Mouse (Mus musculus): ENCODE results near the gene Slc28a1. TPM values are rescaled to one million over a fixed set of nuclear protein-coding genes. Genes with fewer than 3 reads are reported as not detected.

Slc28a1 gene
- polyA plus RNA-seq (2012), result not detected in 2 replicates

DNA sequence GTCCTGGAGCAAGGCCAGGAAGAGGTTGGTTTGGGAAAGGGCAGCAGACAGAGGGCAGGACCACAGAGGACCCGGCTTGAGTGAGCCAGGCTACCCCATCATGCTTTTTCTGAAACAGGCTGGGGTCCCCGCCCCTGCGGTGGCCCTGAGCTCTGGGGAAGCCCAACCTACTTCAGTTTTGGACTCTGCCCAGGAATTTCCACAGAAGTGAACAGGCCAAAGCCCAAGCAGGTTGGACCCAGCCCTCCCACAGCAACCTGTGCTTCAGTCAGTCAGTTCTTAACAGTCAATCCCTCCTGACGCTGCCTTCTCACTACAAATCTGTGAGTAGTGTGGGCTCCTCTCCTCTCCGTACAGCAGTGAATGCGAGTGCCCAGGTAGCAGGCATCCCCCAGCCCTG, at the start of gene Slc28a1:
Gene Slc28a1 (plus strand): TSS at position 245 of the 400 bp plus-strand sequence.
- no peak for TF ChIP-seq GATA1 (IDR thresholded peaks at IDR 0.05; ENCODE audit: low read length)

DNA sequence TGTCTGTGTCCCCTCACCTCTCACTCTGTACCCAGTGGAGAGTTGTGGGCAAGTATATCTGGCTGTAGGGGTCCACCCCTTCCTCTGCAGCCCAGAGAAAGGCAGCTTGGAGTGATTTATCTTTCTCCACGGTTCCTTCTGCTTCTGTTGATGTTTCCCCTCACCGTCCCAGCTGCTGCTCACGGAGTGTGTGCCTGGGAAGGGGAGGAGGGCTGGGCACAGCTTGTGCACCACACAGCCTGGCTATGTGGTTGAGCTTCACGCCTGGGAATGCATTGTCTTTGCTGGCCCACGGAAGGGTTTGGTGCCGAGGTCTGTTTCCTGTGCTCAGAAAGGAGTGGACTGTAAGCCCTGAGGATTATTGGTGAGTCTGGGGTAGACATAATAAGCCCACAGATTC, 47.9 kb upstream of the Slc28a1 start:
- no peak for TF ChIP-seq GATA1 (IDR thresholded peaks at IDR 0.05; ENCODE audit: low read length)

DNA sequence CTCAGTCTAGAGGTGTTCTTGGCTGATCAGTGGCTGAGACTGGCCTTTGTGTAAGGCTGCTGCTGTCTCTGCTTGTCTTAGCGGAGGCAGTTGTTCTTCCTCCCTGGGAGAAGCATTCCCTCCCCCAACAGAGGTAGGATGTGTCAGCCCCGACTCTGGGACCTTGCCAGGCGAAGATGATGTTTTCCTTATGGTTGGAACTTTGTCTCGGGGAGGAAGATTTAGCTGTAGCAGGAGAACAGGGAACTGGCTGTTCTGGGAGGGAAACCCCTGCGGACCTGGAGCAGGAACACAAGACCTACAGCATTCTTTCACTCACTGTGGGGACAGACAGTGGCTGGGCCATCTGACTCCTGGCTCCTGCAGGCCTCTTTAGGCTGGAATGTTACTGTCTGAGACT, 42.1 kb upstream of the Slc28a1 start:
- TF ChIP-seq GATA1 (IDR thresholded peaks at IDR 0.05; ENCODE audit: low read length), result no peak

DNA sequence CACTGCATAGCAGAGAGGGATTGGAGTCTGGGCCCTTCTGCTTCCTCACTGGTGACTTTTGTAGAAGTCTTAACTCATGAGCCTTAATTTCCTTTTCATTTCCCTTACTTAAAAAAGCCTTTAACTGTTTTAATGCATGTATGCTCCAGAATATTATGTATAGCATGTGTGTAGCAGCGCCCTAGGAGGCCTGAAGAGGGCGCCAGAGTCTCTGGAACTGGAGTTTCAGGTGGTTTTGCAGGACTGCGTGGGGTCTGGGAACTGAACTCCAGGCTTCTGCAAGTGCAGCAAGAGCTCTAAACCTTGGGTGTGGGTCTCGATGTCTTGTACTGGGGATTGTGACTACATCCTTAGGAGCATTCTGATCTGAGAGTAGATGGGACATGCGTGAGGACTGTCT, 41.3 kb upstream of the Slc28a1 start:
- no peak for TF ChIP-seq GATA1 (IDR thresholded peaks at IDR 0.05; ENCODE audit: low read length)

DNA sequence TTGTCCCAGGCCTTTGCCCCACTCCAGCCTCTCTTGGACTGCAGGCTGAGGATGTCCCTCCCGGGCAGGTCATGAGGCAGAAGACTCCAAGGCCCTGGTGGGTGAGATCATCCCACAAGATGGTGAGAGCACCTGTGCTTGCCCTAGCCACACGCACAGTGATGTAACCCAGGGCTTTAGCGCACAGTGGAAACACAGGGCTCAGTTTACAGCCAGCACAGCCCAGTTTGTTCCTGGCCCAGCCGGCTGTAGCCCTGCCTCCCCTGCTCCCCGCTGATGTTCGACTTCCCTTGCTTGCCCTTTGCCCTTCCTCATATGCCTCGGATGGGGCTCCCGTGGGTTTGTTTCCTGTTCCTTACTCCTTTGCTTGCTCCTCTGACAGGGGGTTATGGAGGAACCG, 40.1 kb upstream of the Slc28a1 start:
- no peak for TF ChIP-seq GATA1 (IDR thresholded peaks at IDR 0.05; ENCODE audit: low read length)

DNA sequence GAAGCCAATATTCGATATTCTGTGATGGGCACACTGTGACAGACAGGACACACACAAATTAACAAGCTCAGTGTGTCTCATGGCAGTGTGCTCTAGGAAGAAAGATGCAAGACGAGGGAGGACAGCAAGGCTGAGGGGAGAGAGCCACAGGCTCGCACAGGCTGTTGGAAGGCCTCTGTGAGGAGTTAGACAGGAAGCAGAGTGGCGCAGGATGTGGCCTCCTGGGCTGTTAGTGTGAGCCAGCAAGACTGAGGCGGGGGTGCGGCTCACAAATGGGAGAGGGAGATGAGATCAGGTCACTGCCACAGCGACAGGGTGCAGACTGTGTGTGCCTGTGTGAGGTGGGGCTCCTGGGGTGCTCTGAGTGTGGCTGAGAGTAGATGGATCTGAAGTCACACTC, 39.3 kb upstream of the Slc28a1 start:
- TF ChIP-seq GATA1 (IDR thresholded peaks at IDR 0.05; ENCODE audit: low read length), result no peak

DNA sequence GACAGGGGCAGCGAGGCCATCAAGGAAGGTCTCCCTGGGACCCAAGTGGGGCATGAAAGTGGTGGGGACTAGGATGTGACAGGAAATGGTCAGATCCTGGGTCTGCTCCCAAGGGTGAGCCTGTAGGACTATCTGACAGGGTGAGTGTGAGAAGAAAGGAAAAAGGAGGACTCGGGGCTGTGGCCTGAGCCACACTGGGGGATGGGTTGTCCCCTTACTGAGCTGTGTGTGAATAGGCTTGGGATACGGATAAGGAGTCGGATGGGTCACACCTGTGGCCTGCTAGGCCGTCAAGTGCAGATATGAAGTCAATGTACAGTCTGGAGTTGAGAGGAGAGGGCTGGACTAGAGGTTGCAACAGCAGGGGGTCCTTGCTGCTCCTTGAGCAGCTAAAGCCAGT, 38.9 kb upstream of the Slc28a1 start:
- TF ChIP-seq GATA1 (IDR thresholded peaks at IDR 0.05; ENCODE audit: low read length), result no peak

DNA sequence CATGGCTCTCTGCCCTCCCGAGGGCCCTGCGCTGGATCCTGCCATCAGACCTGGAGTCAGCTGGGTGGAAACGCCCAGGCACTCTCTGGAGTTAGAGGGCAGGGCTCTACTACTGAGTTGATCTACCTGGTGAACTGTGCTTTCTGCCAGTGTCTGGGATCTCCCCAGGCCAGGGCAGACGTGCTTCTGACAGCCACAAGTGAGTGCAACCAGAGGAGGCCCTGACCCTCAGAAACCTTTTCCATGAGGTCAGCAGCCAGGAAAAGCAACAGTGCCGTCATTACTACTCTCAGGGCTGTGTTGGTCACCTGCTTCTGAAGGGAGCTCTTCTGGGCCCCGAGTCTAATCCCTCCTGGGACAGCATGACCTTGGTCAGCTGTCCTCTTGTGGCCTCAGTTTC, 37.6 kb upstream of the Slc28a1 start:
- TF ChIP-seq GATA1 (IDR thresholded peaks at IDR 0.05; ENCODE audit: low read length), result no peak

DNA sequence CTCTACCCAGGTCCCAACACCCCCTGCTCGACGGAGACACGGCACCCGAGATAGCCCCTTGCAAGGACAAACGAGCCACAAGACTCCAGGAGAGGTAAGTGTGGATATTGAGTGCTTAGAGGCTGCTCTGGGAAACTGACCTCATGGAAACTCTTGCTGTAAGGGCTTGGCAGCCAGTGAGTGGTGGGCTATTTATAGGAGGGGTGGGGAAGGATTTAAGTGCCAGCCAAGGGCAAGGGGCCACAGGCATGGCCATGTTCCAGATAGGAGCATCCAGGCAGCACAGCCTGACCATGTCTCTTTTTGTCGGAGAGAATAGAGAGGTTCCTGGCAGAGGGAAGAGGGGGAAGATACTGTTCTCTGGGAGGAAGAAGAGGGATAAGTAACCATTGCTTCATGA, 35.9 kb upstream of the Slc28a1 start:
- TF ChIP-seq GATA1 (IDR thresholded peaks at IDR 0.05; ENCODE audit: low read length), result no peak

DNA sequence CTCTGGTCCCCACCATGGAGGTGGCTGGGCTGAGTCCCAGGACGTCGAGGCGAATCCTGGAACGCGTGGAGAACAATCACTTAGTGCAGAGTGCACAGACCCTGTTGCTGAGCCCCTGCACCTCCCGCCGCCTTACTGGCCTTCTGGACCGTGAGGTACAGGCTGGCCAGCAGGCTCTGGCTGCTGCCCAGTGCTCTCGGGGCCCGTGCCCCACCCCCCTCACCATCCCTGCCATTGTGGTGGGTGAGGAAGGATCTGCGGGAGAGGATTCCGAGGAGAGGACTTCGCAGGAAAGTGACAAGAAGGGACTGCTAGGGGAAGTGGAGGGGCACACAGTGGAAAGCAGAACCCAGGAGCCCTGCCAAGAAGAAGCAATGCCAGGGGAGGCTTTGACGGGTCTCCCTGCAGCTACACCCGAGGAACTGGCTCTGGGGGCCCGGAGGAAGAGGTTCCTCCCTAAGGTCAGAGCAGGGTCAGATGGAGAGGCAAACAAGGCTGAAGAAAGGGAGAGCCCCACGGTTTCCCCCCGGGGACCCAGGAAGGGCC, 21.1 kb upstream of the Slc28a1 start:
- no peak for TF ChIP-seq GATA1 (IDR thresholded peaks at IDR 0.05; ENCODE audit: low read length)

DNA sequence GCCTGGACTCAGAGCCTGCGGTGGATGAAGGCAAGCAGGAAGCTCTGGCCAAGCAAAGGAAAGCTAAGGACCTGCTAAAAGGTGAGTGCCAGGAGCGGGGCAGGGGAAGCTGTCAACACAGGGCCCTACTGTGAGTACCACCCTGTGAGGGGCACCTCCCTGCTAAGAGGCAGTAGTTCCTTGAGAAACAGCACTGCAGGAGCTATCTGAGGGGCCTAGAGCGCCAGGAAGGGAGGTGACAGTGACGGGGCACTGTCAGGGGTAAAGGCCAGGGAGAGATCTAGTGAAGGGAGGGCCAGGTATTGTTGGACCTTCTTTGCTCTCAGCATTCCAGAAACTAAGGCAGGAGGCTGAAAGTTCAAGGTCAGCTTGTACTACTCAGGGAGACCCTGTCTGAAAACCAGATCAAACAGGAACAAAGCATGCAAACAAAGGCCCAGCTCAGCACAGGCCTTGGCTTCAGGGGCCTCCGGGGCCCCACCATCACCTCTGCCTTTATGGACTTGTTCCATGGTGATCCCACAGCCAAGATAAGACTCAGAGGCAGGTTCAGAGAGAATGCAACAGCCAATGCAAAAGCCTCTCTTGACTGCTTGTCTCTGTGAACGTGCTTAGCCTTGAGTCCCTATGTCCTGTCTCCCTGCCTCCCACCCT, 20.4 kb upstream of the Slc28a1 start:
- TF ChIP-seq GATA1 (IDR thresholded peaks at IDR 0.05; ENCODE audit: low read length), result no peak

DNA sequence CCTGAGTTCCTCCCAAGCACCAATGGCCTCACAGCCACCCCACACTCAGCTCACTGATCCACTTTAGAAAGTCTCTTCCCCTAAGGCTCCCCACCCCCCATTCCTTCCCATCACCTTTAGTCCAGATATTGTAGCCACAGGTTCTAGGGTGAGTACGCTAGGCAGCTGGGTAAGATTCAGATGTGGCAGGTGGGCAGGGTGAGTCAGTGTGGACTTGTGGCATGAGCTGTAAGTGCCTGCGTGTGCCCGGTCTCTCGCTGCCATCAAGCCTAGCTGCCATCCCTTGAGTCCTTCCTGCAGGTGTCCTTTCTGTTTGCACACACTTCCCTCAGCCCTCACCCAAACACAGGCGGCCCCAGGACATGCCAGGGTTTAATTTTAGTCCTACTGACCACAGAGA, 14.3 kb upstream of the Slc28a1 start:
- no peak for TF ChIP-seq GATA1 (IDR thresholded peaks at IDR 0.05; ENCODE audit: low read length)

DNA sequence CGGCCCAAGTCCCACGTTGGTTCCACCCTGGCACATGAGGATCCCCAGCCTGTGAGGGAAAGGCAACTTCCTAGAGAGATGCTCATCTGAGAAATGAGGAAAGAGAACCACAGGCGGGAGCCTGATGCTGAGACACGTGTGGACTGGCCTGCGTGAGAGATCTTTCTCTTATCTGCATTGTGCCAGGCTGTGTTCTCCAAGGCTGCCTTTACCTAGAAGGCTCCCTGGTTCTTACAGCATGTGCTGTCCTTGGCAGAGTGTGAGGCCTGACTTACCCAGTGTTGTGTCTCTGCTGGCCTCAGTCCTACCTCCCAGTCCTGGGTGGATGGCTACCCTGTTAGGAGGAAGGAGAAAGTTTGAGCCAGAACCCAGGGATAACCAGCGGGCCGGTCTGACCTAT, 11.7 kb upstream of the Slc28a1 start:
- no peak for TF ChIP-seq GATA1 (IDR thresholded peaks at IDR 0.05; ENCODE audit: low read length)

DNA sequence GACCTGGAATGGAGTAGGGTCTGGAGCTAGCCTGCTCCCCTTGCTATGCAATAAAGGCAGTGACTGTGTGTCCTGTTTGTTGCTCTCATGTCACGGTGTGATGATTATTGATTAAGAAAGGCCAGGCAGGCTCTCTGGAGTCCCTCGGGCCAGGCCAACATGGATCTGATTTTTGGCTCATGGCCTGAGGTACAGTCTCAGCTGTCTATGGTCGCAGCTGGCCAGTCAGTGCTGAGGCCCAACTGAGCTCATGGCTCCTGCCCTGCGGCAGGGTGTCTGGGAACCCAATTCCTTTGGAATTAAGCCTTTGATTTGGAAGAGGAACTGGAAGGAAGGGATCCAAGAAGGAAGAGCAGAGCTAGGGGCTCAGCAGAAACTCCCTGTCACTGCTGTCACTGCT, 9.1 kb upstream of the Slc28a1 start:
- no peak for TF ChIP-seq GATA1 (IDR thresholded peaks at IDR 0.05; ENCODE audit: low read length)

DNA sequence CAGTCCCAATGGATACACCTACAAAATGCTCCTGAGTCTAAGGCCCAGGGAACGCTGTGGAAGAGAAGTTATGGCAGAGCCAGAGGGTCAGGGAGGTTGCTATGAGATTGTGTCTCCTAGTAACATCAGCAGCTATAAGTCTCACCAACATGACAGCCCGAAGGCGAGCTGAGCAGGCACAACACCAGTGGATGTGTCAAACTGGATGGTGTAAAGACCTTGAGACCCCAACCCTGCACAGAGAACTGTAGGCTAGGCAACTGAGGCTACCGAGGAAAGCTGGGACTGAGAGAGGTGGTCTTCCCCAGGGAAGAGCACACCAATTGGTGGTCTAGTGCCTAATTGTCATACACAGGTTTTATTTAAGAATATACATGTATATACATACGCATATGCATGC, 6.4 kb upstream of the Slc28a1 start:
- no peak for TF ChIP-seq GATA1 (IDR thresholded peaks at IDR 0.05; ENCODE audit: low read length)

DNA sequence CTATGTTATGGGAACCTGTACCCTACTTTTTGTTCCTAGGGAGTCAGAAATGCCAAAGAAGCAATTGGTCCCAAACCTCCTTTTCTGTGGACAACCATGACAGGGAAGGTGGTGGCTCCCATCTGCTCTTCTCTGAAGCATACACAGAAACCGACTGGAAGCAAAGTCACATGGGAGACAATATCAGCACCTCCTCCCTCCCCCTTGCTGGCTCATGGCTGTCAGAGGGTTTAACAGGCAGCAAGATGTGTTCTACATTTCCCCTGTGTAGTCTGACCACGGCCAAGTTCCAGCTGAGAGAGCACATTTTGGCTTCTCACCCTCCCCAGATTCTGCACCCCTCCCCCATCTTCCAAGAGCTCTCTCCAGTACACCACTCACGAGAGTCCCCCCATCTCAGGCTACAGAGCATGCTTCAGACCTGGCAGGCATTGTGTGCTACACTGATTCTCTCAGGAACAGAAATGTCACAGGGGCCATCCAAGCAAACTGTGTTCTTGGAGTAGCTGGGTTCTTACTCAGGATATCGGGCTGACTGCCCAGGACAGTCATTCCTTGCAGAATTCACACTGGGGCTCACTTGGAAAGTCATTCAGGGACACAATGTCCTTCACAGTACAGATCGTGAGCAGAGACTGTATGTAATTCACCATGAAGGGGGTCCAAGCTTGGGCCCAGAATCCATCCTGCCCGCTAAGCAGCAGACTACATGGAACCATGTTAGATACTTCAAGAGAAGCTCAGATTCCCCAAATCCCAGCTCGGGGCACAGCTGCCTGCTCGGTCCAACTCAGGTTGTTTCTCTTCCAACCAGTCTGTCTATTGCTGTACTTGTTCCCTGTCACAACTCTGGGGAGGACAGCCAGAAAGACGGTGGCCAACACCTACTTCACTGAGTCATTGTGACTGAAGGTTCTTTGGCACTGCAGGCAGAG, 4.6 kb upstream of the Slc28a1 start:
- no peak for TF ChIP-seq GATA1 (IDR thresholded peaks at IDR 0.05; ENCODE audit: low read length)

DNA sequence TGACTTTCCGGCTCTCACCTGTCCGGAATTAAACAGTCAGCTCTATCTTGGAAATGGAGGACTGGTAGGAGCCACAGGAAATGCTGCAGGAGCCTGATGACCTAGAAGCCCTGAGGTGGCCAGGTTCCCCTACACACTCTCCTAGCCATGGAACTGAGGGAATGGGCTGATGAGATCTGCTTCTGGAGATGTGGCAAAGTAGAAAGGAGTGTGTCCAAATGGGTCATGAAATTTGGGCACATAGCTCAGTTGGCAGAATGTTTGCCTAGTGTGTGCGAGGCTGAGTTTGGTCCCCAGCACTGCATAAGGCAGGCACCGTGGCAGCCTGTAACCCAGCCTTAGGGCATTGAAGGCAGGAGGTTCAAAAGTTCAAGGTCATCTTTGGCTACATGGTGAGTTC, 3.8 kb upstream of the Slc28a1 start:
- TF ChIP-seq GATA1 (IDR thresholded peaks at IDR 0.05; ENCODE audit: low read length), result no peak

Measured in G1E-ER4 (cell line).